Mouse (Mus musculus) E14TG2a.4 (cell line): ENCODE measurements around the gene Pgap1.

Experiments
- H3K27me3 ChIP-seq: 2 replicates; pipeline ENCODE4 v1.6.1; 2014; ENCODE audit warnings: low read length, control low read depth; ENCODE audit not compliant: insufficient read depth
- H3K36me3 ChIP-seq: 2 replicates; pipeline ENCODE4 v1.6.1; 2014; ENCODE audit warnings: low read length, control low read depth; ENCODE audit not compliant: insufficient read depth
- H3K4me1 ChIP-seq: replicated peaks from 2 replicates; pipeline ENCODE4 v1.6.1; 2014; ENCODE audit warnings: low read depth, low read length, control low read depth
- H3K4me3 ChIP-seq: replicated peaks from 2 replicates; pipeline ENCODE4 v1.5.1; 2014; ENCODE audit warnings: mild to moderate bottlenecking, low read length
- H3K9me3 ChIP-seq: 2 replicates; pipeline ENCODE4 v1.6.1; 2014; ENCODE audit warnings: low read length, control low read depth
- CTCF ChIP-seq: conservative IDR thresholded peaks from 2 replicates; pipeline ENCODE4 v1.5.1; 2014; ENCODE audit warnings: low read length
- NANOG ChIP-seq: IDR thresholded peaks from 2 replicates; pipeline ENCODE4 v1.6.1; 2014; ENCODE audit warnings: borderline replicate concordance, low read length, mixed read lengths
- POU5F1 ChIP-seq: IDR thresholded peaks from 2 replicates; pipeline ENCODE4 v1.6.1; 2014; ENCODE audit warnings: low read length, borderline replicate concordance

Gene Pgap1

GRCm38 (mm10) chr1:54585278-54585846 lies 27.9 kb upstream of the Pgap1 start:
- H3K4me3 ChIP-seq: no peak overlapping the region
- no peak for TF ChIP-seq NANOG
- TF ChIP-seq POU5F1: no peak
- TF ChIP-seq CTCF: no peak
- H3K9me3 ChIP-seq: peaks cover 57% of the 10 kb centered on the region
- peaks cover 9% of the 10 kb centered on the region for H3K4me1 ChIP-seq
- no peaks in the 10 kb centered on the region for H3K36me3 ChIP-seq
- no peaks in the 10 kb centered on the region for H3K27me3 ChIP-seq

GRCm38 (mm10) chr1:54584588-54585277 lies 27.2 kb upstream of the Pgap1 start:
- Histone ChIP-seq H3K36me3 (no peaks in the 10 kb centered on the region), H3K9me3 (peaks cover 55% of the 10 kb centered on the region), H3K4me1 (peaks cover 9% of the 10 kb centered on the region), H3K4me3 (no peak overlapping the region), H3K27me3 (no peaks in the 10 kb centered on the region)
- no peak for TF ChIP-seq NANOG
- no peak for TF ChIP-seq CTCF
- no peak for TF ChIP-seq POU5F1

- TF ChIP-seq CTCF: no peak
- no peak for TF ChIP-seq NANOG
- TF ChIP-seq POU5F1: no peak
- Histone ChIP-seq H3K4me3 (no peak overlapping the region), H3K4me1 (no peaks in the 10 kb centered on the region), H3K9me3 (peaks cover 26% of the 10 kb centered on the region), H3K36me3 (no peaks in the 10 kb centered on the region), H3K27me3 (no peaks in the 10 kb centered on the region)
Measured at GRCm38 (mm10) chr1:54578358-54579184, 21.1 kb upstream of the Pgap1 start.

- Histone ChIP-seq H3K9me3 (peaks cover 11% of the 10 kb centered on the region; the same call in 1 of the 2 replicates), H3K4me3 (no peak overlapping the region), H3K4me1 (no peaks in the 10 kb centered on the region), H3K27me3 (no peaks in the 10 kb centered on the region), H3K36me3 (no peaks in the 10 kb centered on the region)
- TF ChIP-seq CTCF (no peak), NANOG (no peak), POU5F1 (no peak)
Measured at GRCm38 (mm10) chr1:54569102-54569501, 11.6 kb upstream of the Pgap1 start.

GRCm38 (mm10) chr1:54563923-54564322 lies 6.4 kb upstream of the Pgap1 start:
- Histone ChIP-seq H3K4me1 (no peaks in the 10 kb centered on the region), H3K4me3 (no peak overlapping the region), H3K36me3 (no peaks in the 10 kb centered on the region), H3K27me3 (peaks cover 13% of the 10 kb centered on the region), H3K9me3 (no peaks in the 10 kb centered on the region)
- TF ChIP-seq CTCF (no peak), POU5F1 (no peak), NANOG (no peak)

GRCm38 (mm10) chr1:54556586-54557221 lies 780 bp downstream of the Pgap1 start:
- Histone ChIP-seq H3K4me3 (peak overlapping the region; percentile 85), H3K4me1 (peaks cover 36% of the 10 kb centered on the region), H3K9me3 (no peaks in the 10 kb centered on the region), H3K27me3 (peaks cover 22% of the 10 kb centered on the region), H3K36me3 (no peaks in the 10 kb centered on the region)
- TF ChIP-seq NANOG (no peak), POU5F1 (no peak), CTCF (no peak)

GRCm38 (mm10) chr1:54555364-54556140 lies 1.9 kb downstream of the Pgap1 start:
- no peaks in the 10 kb centered on the region for H3K9me3 ChIP-seq
- H3K4me1 ChIP-seq: peaks cover 38% of the 10 kb centered on the region
- no peak overlapping the region for H3K4me3 ChIP-seq
- no peaks in the 10 kb centered on the region for H3K36me3 ChIP-seq
- peaks cover 22% of the 10 kb centered on the region for H3K27me3 ChIP-seq
- TF ChIP-seq NANOG (no peak), POU5F1 (no peak), CTCF (no peak)

GRCm38 (mm10) chr1:54552621-54553020 lies 4.9 kb downstream of the Pgap1 start:
- TF ChIP-seq NANOG: no peak
- TF ChIP-seq POU5F1: no peak
- no peak for TF ChIP-seq CTCF

More at GRCm38 (mm10) chr1:54552621-54553020, 4.9 kb downstream of the Pgap1 start:
- Histone ChIP-seq H3K27me3 (peaks cover 8% of the 10 kb centered on the region), H3K9me3 (no peaks in the 10 kb centered on the region), H3K4me1 (peaks cover 33% of the 10 kb centered on the region), H3K4me3 (no peak overlapping the region), H3K36me3 (0 out of 2 replicates have a peak, but pooled peaks cover 3% of the 10 kb centered on the region)
